Mouse (Mus musculus): ENCODE measurements at regions not wholly inside any gene's neighbourhood (a gene's known extent, or its start where the extent isn't known, plus 50 kb on each side); places are given as distances from the start of the nearest gene placed in this dataset.

- H3K4me3 ChIP-seq (ENCODE audit: low read depth, low read length): no peak overlapping the region
- no peaks in the 10 kb centered on the region for H3K9me3 ChIP-seq (ENCODE audit: control insufficient read depth, low read length)
- H3K4me1 ChIP-seq (replicated peaks; ENCODE audit: control insufficient read depth, insufficient read depth, low read length): no peaks in the 10 kb centered on the region; the same call in 1 of the 2 replicates
- WGBS: 28% methylated on average over 18 of the region's 18 CpGs
- H3K27ac ChIP-seq (ENCODE audit: low read depth, low read length): no peak overlapping the region
- peak; percentile 84 for ATAC-seq (replicated peaks; ENCODE audit: low FRiP score)
- DNase-seq (ENCODE audit: low spot score): peak; percentile 52
- H3K27me3 ChIP-seq (ENCODE audit: control insufficient read depth, insufficient read depth, low read length): peaks cover 2% of the 10 kb centered on the region; the same call in 1 of the 2 replicates
- no peaks in the 10 kb centered on the region for H3K36me3 ChIP-seq (ENCODE audit: control insufficient read depth, insufficient read depth, low read length)
- no peak overlapping the region for H3K4me2 ChIP-seq (ENCODE audit: low read depth, low read length, severe bottlenecking)
- H3K9ac ChIP-seq (ENCODE audit: low read length): no peak overlapping the region
These were observed 536.4 kb downstream of the Fam19a2 start for GRCm38 (mm10) chr10:123800067-123800691.

GRCm38 (mm10) chr10:123800692-123801528 is 537.1 kb downstream of the Fam19a2 start:
- Histone ChIP-seq H3K9me3 (ENCODE audit: control insufficient read depth, low read length) (no peaks in the 10 kb centered on the region), H3K27me3 (ENCODE audit: control insufficient read depth, insufficient read depth, low read length) (peaks cover 2% of the 10 kb centered on the region; the same call in 1 of the 2 replicates), H3K9ac (ENCODE audit: low read length) (no peak overlapping the region), H3K36me3 (ENCODE audit: control insufficient read depth, insufficient read depth, low read length) (no peaks in the 10 kb centered on the region), H3K4me1 (replicated peaks; ENCODE audit: control insufficient read depth, insufficient read depth, low read length) (no peaks in the 10 kb centered on the region; the same call in 1 of the 2 replicates), H3K27ac (ENCODE audit: low read depth, low read length) (no peak overlapping the region), H3K4me3 (ENCODE audit: low read depth, low read length) (no peak overlapping the region), H3K4me2 (ENCODE audit: low read depth, low read length, severe bottlenecking) (no peak overlapping the region)
- WGBS: 72% methylated on average over 17 of the region's 17 CpGs
- ATAC-seq (replicated peaks; ENCODE audit: low FRiP score) (peak; percentile 39; the same call in 1 of the 2 replicates), DNase-seq (ENCODE audit: low spot score) (no peak)

- no peak overlapping the region for H3K4me2 ChIP-seq (ENCODE audit: low read depth, low read length, severe bottlenecking)
- no peak overlapping the region for H3K27ac ChIP-seq (ENCODE audit: low read depth, low read length)
- H3K27me3 ChIP-seq (ENCODE audit: control insufficient read depth, insufficient read depth, low read length): no peaks in the 10 kb centered on the region
- H3K9ac ChIP-seq (ENCODE audit: low read length): no peak overlapping the region
- no peak overlapping the region for H3K4me3 ChIP-seq (ENCODE audit: low read depth, low read length)
- no peaks in the 10 kb centered on the region for H3K9me3 ChIP-seq (ENCODE audit: control insufficient read depth, low read length)
- ATAC-seq (replicated peaks; ENCODE audit: low FRiP score) (no peak), DNase-seq (ENCODE audit: low spot score) (no peak)
- no peaks in the 10 kb centered on the region for H3K36me3 ChIP-seq (ENCODE audit: control insufficient read depth, insufficient read depth, low read length)
- H3K4me1 ChIP-seq (replicated peaks; ENCODE audit: control insufficient read depth, insufficient read depth, low read length): no peaks in the 10 kb centered on the region
- WGBS: 85% methylated on average over 9 of the region's 9 CpGs
These were observed 547.1 kb downstream of the Fam19a2 start for GRCm38 (mm10) chr10:123810882-123811281.

- Histone ChIP-seq H3K9ac (ENCODE audit: low read length) (no peak overlapping the region), H3K27ac (ENCODE audit: low read depth, low read length) (no peak overlapping the region), H3K4me3 (ENCODE audit: low read depth, low read length) (no peak overlapping the region), H3K4me1 (replicated peaks; ENCODE audit: control insufficient read depth, insufficient read depth, low read length) (no peaks in the 10 kb centered on the region), H3K27me3 (ENCODE audit: control insufficient read depth, insufficient read depth, low read length) (no peaks in the 10 kb centered on the region), H3K36me3 (ENCODE audit: control insufficient read depth, insufficient read depth, low read length) (no peaks in the 10 kb centered on the region), H3K4me2 (ENCODE audit: low read depth, low read length, severe bottlenecking) (no peak overlapping the region), H3K9me3 (ENCODE audit: control insufficient read depth, low read length) (no peaks in the 10 kb centered on the region)
- ATAC-seq (replicated peaks; ENCODE audit: low FRiP score) (peak; percentile 67), DNase-seq (ENCODE audit: low spot score) (no peak)
- WGBS: 26% methylated on average over 2 of the region's 2 CpGs
These were observed 549.3 kb downstream of the Fam19a2 start for GRCm38 (mm10) chr10:123813142-123813541.

GRCm38 (mm10) chr10:123840061-123840751 is 576.4 kb downstream of the Fam19a2 start:
- Histone ChIP-seq H3K9me3 (ENCODE audit: control insufficient read depth, low read length) (no peaks in the 10 kb centered on the region), H3K27ac (ENCODE audit: low read depth, low read length) (no peak overlapping the region), H3K4me1 (replicated peaks; ENCODE audit: control insufficient read depth, insufficient read depth, low read length) (no peaks in the 10 kb centered on the region; the same call in 1 of the 2 replicates), H3K27me3 (ENCODE audit: control insufficient read depth, insufficient read depth, low read length) (no peaks in the 10 kb centered on the region), H3K4me2 (ENCODE audit: low read depth, low read length, severe bottlenecking) (no peak overlapping the region), H3K36me3 (ENCODE audit: control insufficient read depth, insufficient read depth, low read length) (no peaks in the 10 kb centered on the region), H3K9ac (ENCODE audit: low read length) (no peak overlapping the region), H3K4me3 (ENCODE audit: low read depth, low read length) (no peak overlapping the region)
- 35% methylated on average over 13 of the region's 13 CpGs for WGBS
- peak; percentile 63; the same call in 1 of the 2 replicates for ATAC-seq (replicated peaks; ENCODE audit: low FRiP score)
- no peak for DNase-seq (ENCODE audit: low spot score)

- H3K4me3 ChIP-seq (ENCODE audit: low read depth, low read length): no peak overlapping the region
- no peaks in the 10 kb centered on the region for H3K36me3 ChIP-seq (ENCODE audit: control insufficient read depth, insufficient read depth, low read length)
- H3K27ac ChIP-seq (ENCODE audit: low read depth, low read length): no peak overlapping the region
- DNase-seq (ENCODE audit: low spot score): no peak
- no peak for ATAC-seq (replicated peaks; ENCODE audit: low FRiP score)
- H3K9me3 ChIP-seq (ENCODE audit: control insufficient read depth, low read length): no peaks in the 10 kb centered on the region
- WGBS: 80% methylated on average over 8 of the region's 8 CpGs
- no peak overlapping the region for H3K9ac ChIP-seq (ENCODE audit: low read length)
- H3K4me1 ChIP-seq (replicated peaks; ENCODE audit: control insufficient read depth, insufficient read depth, low read length): no peaks in the 10 kb centered on the region; the same call in 1 of the 2 replicates
- H3K4me2 ChIP-seq (ENCODE audit: low read depth, low read length, severe bottlenecking): no peak overlapping the region
- H3K27me3 ChIP-seq (ENCODE audit: control insufficient read depth, insufficient read depth, low read length): no peaks in the 10 kb centered on the region
These were observed 578.3 kb downstream of the Fam19a2 start for GRCm38 (mm10) chr10:123842141-123842540.

- no peaks in the 10 kb centered on the region; the same call in 1 of the 2 replicates for H3K4me1 ChIP-seq (replicated peaks; ENCODE audit: control insufficient read depth, insufficient read depth, low read length)
- H3K9ac ChIP-seq (ENCODE audit: low read length): no peak overlapping the region
- H3K36me3 ChIP-seq (ENCODE audit: control insufficient read depth, insufficient read depth, low read length): no peaks in the 10 kb centered on the region
- DNase-seq (ENCODE audit: low spot score) (no peak), ATAC-seq (replicated peaks; ENCODE audit: low FRiP score) (no peak)
- no peaks in the 10 kb centered on the region for H3K27me3 ChIP-seq (ENCODE audit: control insufficient read depth, insufficient read depth, low read length)
- no peaks in the 10 kb centered on the region for H3K9me3 ChIP-seq (ENCODE audit: control insufficient read depth, low read length)
- no peak overlapping the region for H3K4me3 ChIP-seq (ENCODE audit: low read depth, low read length)
- H3K27ac ChIP-seq (ENCODE audit: low read depth, low read length): no peak overlapping the region
- 92% methylated on average over 4 of the region's 4 CpGs for WGBS
- no peak overlapping the region for H3K4me2 ChIP-seq (ENCODE audit: low read depth, low read length, severe bottlenecking)
These were observed 579.8 kb downstream of the Fam19a2 start for GRCm38 (mm10) chr10:123843604-123844003.

- Histone ChIP-seq H3K27ac (ENCODE audit: low read depth, low read length) (no peak overlapping the region), H3K36me3 (ENCODE audit: control insufficient read depth, insufficient read depth, low read length) (no peaks in the 10 kb centered on the region), H3K27me3 (ENCODE audit: control insufficient read depth, insufficient read depth, low read length) (no peaks in the 10 kb centered on the region), H3K9me3 (ENCODE audit: control insufficient read depth, low read length) (no peaks in the 10 kb centered on the region), H3K4me1 (replicated peaks; ENCODE audit: control insufficient read depth, insufficient read depth, low read length) (no peaks in the 10 kb centered on the region), H3K4me3 (ENCODE audit: low read depth, low read length) (no peak overlapping the region), H3K4me2 (ENCODE audit: low read depth, low read length, severe bottlenecking) (no peak overlapping the region), H3K9ac (ENCODE audit: low read length) (no peak overlapping the region)
- WGBS: 90% methylated on average over 8 of the region's 8 CpGs
- no peak for ATAC-seq (replicated peaks; ENCODE audit: low FRiP score)
- no peak for DNase-seq (ENCODE audit: low spot score)
These were observed 582.8 kb downstream of the Fam19a2 start for GRCm38 (mm10) chr10:123846631-123847030.

All from forebrain, embryonic 11.5 days (tissue).